Mouse (Mus musculus) brain, embryonic 14.5 days (tissue): Measurements from ENCODE around the gene Jagn1. TPM values are rescaled to one million over a fixed set of nuclear protein-coding genes. Genes with fewer than 3 reads are reported as not detected.

Experiments used
- DNase-seq: peaks from one replicate; pipeline ENCODE4 v3.0.0-alpha.2; 2011; ENCODE audit warnings: low read depth
- CTCF ChIP-seq: fragments of 200-500 bp; IDR thresholded peaks from 2 replicates; pipeline ENCODE4 v1.5.1; 2012; ENCODE audit warnings: inconsistent platforms, mild to moderate bottlenecking, moderate library complexity, borderline replicate concordance; ENCODE audit not compliant: insufficient read depth, insufficient read length; ENCODE audit errors: extremely low read depth
- POLR2A ChIP-seq: fragments of 200-500 bp; IDR thresholded peaks from 2 replicates; pipeline ENCODE4 v1.6.1; 2012; ENCODE audit warnings: mild to moderate bottlenecking, inconsistent platforms, borderline replicate concordance; ENCODE audit not compliant: poor library complexity, insufficient read depth, insufficient read length, severe bottlenecking; ENCODE audit errors: extremely low read depth
- polyA plus RNA-seq: library from polyadenylated mRNA; depleted of rRNA; stranded (reverse); fragments of >200 nt; gene quantifications from 2 replicates; pipeline ENCODE4 v1.2.3, GENCODE M21; 2012

Gene Jagn1
- polyA plus RNA-seq, 1 experiment = 60.1 TPM

GRCm38 (mm10) chr6:113468512-113468911 is 26.1 kb downstream of the Jagn1 start:
- TF ChIP-seq POLR2A (no peak), CTCF (no peak)
- DNase-seq = no peak

- TF ChIP-seq CTCF = peak; percentile 81
- TF ChIP-seq POLR2A = no peak
- peak; percentile 69 for DNase-seq
These were observed 26.7 kb downstream of the Jagn1 start for GRCm38 (mm10) chr6:113469021-113469420.

- DNase-seq = peak; percentile 77
- no peak for TF ChIP-seq POLR2A
- peak; percentile 81 for TF ChIP-seq CTCF
These were observed 27.1 kb downstream of the Jagn1 start for GRCm38 (mm10) chr6:113469432-113469831.

DNA sequence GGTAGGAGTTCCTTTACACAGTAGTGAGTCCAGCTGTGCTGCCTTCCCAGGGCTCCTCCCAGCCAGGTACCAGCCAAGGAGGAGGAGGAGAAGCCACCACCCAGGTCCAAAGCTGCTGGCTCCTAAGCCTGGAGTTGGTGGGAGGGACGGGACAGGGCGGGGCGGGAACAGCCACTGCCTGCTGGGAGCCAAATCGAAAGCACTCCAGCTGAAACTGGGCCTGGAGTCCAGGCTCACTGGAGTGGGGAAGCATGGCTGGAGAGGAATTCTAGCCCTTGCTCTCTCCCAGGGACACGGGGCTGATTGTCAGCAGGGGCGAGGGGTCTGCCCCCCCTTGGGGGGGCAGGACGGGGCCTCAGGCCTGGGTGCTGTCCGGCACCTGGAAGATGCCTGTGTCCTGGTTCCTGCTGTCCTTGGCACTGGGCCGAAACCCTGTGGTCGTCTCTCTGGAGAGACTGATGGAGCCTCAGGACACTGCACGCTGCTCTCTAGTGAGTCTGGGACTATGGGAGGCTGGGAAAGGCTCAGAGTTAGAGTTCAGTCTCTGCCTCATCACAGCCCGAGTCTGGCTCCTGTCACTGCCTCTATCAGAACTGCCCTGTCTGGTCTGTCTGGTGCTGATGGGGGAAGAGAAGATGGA is 29.0 kb downstream of the Jagn1 start, which contains the start of gene Il17rc:
TSS of gene Il17rc (plus strand) at position 131 of the 640 bp plus-strand sequence.
- no peak for DNase-seq

GRCm38 (mm10) chr6:113472061-113472460 is 29.7 kb downstream of the Jagn1 start:
- no peak for TF ChIP-seq CTCF
- no peak for TF ChIP-seq POLR2A

More for the DNA sequence above, 29.0 kb downstream of the Jagn1 start, which contains the start of gene Il17rc:
- TF ChIP-seq POLR2A (no peak), CTCF (no peak)

DNA sequence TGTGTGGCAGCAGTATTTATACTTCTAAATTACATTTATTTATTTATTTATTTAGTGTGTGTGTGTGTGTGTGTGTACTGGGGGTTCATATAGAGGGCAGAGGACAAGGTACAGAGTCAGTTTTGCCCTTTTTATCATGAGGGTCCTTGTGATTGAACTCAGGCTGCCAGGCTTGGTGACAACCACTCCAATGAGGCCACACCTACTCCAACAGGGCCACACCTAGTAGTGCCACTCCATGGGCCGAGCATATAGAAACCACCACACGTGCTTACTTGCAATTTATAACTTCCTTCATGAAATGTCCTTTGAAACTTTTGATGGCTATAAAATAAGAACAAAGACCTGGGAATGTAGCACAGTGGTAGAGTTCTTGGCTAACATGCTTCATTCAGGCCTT is 30.9 kb downstream of the Jagn1 start:
- no peak for DNase-seq
- TF ChIP-seq CTCF (no peak), POLR2A (no peak)

More at GRCm38 (mm10) chr6:113472061-113472460, 29.7 kb downstream of the Jagn1 start:
- DNase-seq = no peak

GRCm38 (mm10) chr6:113473715-113474114 is 31.3 kb downstream of the Jagn1 start:
- no peak for TF ChIP-seq POLR2A
- no peak for TF ChIP-seq CTCF
- no peak for DNase-seq

DNA sequence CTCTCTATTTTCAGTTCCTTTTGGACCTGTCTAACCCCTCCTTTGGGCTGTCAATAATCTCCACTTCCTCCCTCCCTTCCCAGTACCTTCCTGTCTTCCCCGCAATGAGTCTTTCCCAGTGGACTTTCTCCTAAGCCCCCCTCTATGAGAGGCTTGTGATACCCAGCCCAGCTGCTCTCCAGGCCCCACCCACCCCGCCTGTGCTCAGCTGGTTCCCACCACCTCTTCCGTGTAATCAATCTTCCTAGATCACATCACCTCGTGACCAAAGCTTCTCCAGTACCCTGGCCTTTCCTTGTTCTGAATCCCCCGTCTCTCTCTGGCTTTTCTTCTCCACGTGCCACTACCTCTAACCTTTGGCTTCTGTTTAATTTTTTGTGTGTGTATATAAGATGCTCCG is 35.0 kb downstream of the Jagn1 start:
- TF ChIP-seq CTCF = no peak
- DNase-seq = no peak

DNA sequence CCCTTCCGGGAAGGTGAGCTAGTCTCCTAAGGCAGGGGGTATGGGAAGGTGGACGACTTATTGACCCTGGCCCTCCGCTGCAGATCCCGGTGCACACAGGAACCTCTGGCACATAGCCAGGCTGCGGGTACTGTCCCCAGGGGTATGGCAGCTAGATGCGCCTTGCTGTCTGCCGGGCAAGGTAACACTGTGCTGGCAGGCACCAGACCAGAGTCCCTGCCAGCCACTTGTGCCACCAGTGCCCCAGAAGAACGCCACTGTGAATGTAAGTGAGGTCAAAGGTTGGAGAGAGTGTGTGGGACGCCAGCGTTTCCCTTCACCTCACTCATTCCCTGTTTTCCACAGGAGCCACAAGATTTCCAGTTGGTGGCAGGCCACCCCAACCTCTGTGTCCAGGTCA is 36.5 kb downstream of the Jagn1 start:
- no peak for TF ChIP-seq CTCF
- TF ChIP-seq POLR2A = no peak

GRCm38 (mm10) chr6:113480555-113481373 is 38.4 kb downstream of the Jagn1 start:
- no peak for DNase-seq
- TF ChIP-seq CTCF = no peak
- no peak for TF ChIP-seq POLR2A

More for the DNA sequence above, 36.5 kb downstream of the Jagn1 start:
- no peak for DNase-seq

DNA sequence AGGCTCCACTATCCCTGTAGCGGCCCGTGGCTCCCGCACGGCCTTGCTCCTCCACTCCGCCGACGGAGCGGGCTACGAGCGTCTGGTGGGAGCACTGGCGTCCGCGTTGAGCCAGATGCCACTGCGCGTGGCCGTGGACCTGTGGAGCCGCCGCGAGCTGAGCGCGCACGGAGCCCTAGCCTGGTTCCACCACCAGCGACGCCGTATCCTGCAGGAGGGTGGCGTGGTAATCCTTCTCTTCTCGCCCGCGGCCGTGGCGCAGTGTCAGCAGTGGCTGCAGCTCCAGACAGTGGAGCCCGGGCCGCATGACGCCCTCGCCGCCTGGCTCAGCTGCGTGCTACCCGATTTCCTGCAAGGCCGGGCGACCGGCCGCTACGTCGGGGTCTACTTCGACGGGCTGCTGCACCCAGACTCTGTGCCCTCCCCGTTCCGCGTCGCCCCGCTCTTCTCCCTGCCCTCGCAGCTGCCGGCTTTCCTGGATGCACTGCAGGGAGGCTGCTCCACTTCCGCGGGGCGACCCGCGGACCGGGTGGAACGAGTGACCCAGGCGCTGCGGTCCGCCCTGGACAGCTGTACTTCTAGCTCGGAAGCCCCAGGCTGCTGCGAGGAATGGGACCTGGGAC is 40.2 kb downstream of the Jagn1 start:
- DNase-seq = no peak

More for the DNA sequence above, 40.2 kb downstream of the Jagn1 start:
- 0 out of 2 replicates have a peak, but pooled peaks have one; percentile 7 for TF ChIP-seq CTCF
- TF ChIP-seq POLR2A = no peak
